Mouse (Mus musculus): ENCODE measurements at regions not wholly inside any gene's neighbourhood (a gene's known extent, or its start where the extent isn't known, plus 50 kb on each side); places are given as distances from the start of the nearest gene placed in this dataset. TPM values are rescaled to one million over a fixed set of nuclear protein-coding genes. Genes with fewer than 3 reads are reported as not detected.

GRCm38 (mm10) chr9:89826712-89827548 lies 82.8 kb upstream of the Rasgrf1 start:
- Histone ChIP-seq H3K4me3 (peak overlapping the region; percentile 48), H3K27ac (no peak overlapping the region), H3K36me3 (no peaks in the 10 kb centered on the region), H3K27me3 (ENCODE audit: insufficient read depth, poor library complexity, severe bottlenecking) (0 out of 2 replicates have a peak, but pooled peaks cover 3% of the 10 kb centered on the region), H3K4me1 (0 out of 2 replicates have a peak, but pooled peaks cover 3% of the 10 kb centered on the region), H3K9me3 (no peaks in the 10 kb centered on the region)
- 35% methylated on average over 24 of the region's 24 CpGs for WGBS
- DNase-seq (ENCODE audit: low spot score) = peak; percentile 84

GRCm38 (mm10) chr9:89821853-89822243 lies 83.6 kb upstream of the Ankrd34c start:
- no peak for DNase-seq (ENCODE audit: low spot score)
- Histone ChIP-seq H3K36me3 (no peaks in the 10 kb centered on the region), H3K9me3 (no peaks in the 10 kb centered on the region), H3K4me1 (peaks cover 14% of the 10 kb centered on the region), H3K27me3 (ENCODE audit: insufficient read depth, poor library complexity, severe bottlenecking) (0 out of 2 replicates have a peak, but pooled peaks cover 3% of the 10 kb centered on the region), H3K4me3 (no peak overlapping the region), H3K27ac (no peak overlapping the region)
- 65% methylated on average over 4 of the region's 4 CpGs for WGBS

GRCm38 (mm10) chr9:89821109-89821852 lies 83.0 kb upstream of the Ankrd34c start:
- no peak overlapping the region for H3K4me3 ChIP-seq
- H3K27ac ChIP-seq = no peak overlapping the region
- H3K27me3 ChIP-seq (ENCODE audit: insufficient read depth, poor library complexity, severe bottlenecking) = 0 out of 2 replicates have a peak, but pooled peaks cover 3% of the 10 kb centered on the region
- H3K36me3 ChIP-seq = no peaks in the 10 kb centered on the region
- no peak for DNase-seq (ENCODE audit: low spot score)
- WGBS = 57% methylated on average over 20 of the region's 20 CpGs
- H3K9me3 ChIP-seq = no peaks in the 10 kb centered on the region
- peaks cover 14% of the 10 kb centered on the region for H3K4me1 ChIP-seq

- WGBS = 49% methylated on average over 8 of the region's 8 CpGs
- no peak for DNase-seq (ENCODE audit: low spot score)
- Histone ChIP-seq H3K36me3 (no peaks in the 10 kb centered on the region), H3K4me3 (no peak overlapping the region), H3K27ac (no peak overlapping the region), H3K9me3 (no peaks in the 10 kb centered on the region), H3K4me1 (no peaks in the 10 kb centered on the region), H3K27me3 (ENCODE audit: insufficient read depth, poor library complexity, severe bottlenecking) (no peaks in the 10 kb centered on the region)
Measured at GRCm38 (mm10) chr9:89813616-89814318, 75.5 kb upstream of the Ankrd34c start.

- no peaks in the 10 kb centered on the region for H3K36me3 ChIP-seq
- WGBS = 54% methylated on average over 6 of the region's 6 CpGs
Measured at GRCm38 (mm10) chr9:89807381-89807780, 69.1 kb upstream of the Ankrd34c start.

GRCm38 (mm10) chr9:89802658-89803057 lies 64.4 kb upstream of the Ankrd34c start:
- H3K27me3 ChIP-seq (ENCODE audit: insufficient read depth, poor library complexity, severe bottlenecking) = no peaks in the 10 kb centered on the region
- peaks cover 9% of the 10 kb centered on the region; the same call in 1 of the 2 replicates for H3K4me1 ChIP-seq
- WGBS = 66% methylated on average over 10 of the region's 10 CpGs
- DNase-seq (ENCODE audit: low spot score) = peak; percentile 70
- H3K4me3 ChIP-seq = no peak overlapping the region
- H3K36me3 ChIP-seq = no peaks in the 10 kb centered on the region
- H3K27ac ChIP-seq = no peak overlapping the region
- H3K9me3 ChIP-seq = no peaks in the 10 kb centered on the region

More at GRCm38 (mm10) chr9:89807381-89807780, 69.1 kb upstream of the Ankrd34c start:
- Histone ChIP-seq H3K9me3 (no peaks in the 10 kb centered on the region), H3K27ac (no peak overlapping the region), H3K4me3 (no peak overlapping the region), H3K4me1 (peaks cover 5% of the 10 kb centered on the region; the same call in 1 of the 2 replicates), H3K27me3 (ENCODE audit: insufficient read depth, poor library complexity, severe bottlenecking) (no peaks in the 10 kb centered on the region)
- peak; percentile 25 for DNase-seq (ENCODE audit: low spot score)

GRCm38 (mm10) chr9:89793018-89793417 lies 54.7 kb upstream of the Ankrd34c start:
- 7% methylated on average over 6 of the region's 6 CpGs for WGBS
- Histone ChIP-seq H3K27me3 (ENCODE audit: insufficient read depth, poor library complexity, severe bottlenecking) (no peaks in the 10 kb centered on the region), H3K27ac (no peak overlapping the region), H3K4me1 (no peaks in the 10 kb centered on the region), H3K9me3 (no peaks in the 10 kb centered on the region), H3K36me3 (no peaks in the 10 kb centered on the region), H3K4me3 (no peak overlapping the region)
- DNase-seq (ENCODE audit: low spot score) = no peak

- 75% methylated on average over 5 of the region's 5 CpGs for WGBS
Measured at GRCm38 (mm10) chr9:89789926-89790325, 51.7 kb upstream of the Ankrd34c start.

GRCm38 (mm10) chr9:89788651-89789050 lies 50.4 kb upstream of the Ankrd34c start:
- Histone ChIP-seq H3K4me3 (no peak overlapping the region), H3K4me1 (no peaks in the 10 kb centered on the region), H3K36me3 (no peaks in the 10 kb centered on the region), H3K9me3 (no peaks in the 10 kb centered on the region), H3K27ac (no peak overlapping the region), H3K27me3 (ENCODE audit: insufficient read depth, poor library complexity, severe bottlenecking) (no peaks in the 10 kb centered on the region)
- DNase-seq (ENCODE audit: low spot score) = no peak
- 89% methylated on average over 1 of the region's 1 CpGs for WGBS

More at GRCm38 (mm10) chr9:89789926-89790325, 51.7 kb upstream of the Ankrd34c start:
- Histone ChIP-seq H3K4me3 (no peak overlapping the region), H3K4me1 (no peaks in the 10 kb centered on the region), H3K27me3 (ENCODE audit: insufficient read depth, poor library complexity, severe bottlenecking) (no peaks in the 10 kb centered on the region), H3K9me3 (no peaks in the 10 kb centered on the region), H3K27ac (no peak overlapping the region), H3K36me3 (no peaks in the 10 kb centered on the region)
- DNase-seq (ENCODE audit: low spot score) = no peak

MicroRNA genes in the stretch of these regions (microRNA counts, 519-probe panel; counts per million panel counts)
- microRNA mmu-miR-184 = not detected

Small RNAs in the stretch of these regions (microRNA-seq; reads per million reads assigned to microRNA genes)
- gene Mir184 = 16.9 reads per million, percentile 31 among the genes with 10 or more reads in this experiment

All from heart, embryonic 10.5 days (tissue).